Mouse (Mus musculus) heart, embryonic 13.5 days (tissue): Measurements from ENCODE around the gene Muc3. TPM values are rescaled to one million over a fixed set of nuclear protein-coding genes. Genes with fewer than 3 reads are reported as not detected.

Experiments
- ATAC-seq: fragments of 200-750 bp; cut with Nextera tagmentation; 2 replicates; pipeline ENCODE4 v1.8.0; 2017; ENCODE audit warnings: moderate TSS enrichment; ENCODE audit not compliant: insufficient number of reproducible peaks, low FRiP score, low TSS enrichment; ENCODE audit errors: extremely low read depth
- H3K27ac ChIP-seq: fragments of 300-500 bp; sonication (generic); replicated peaks from 2 replicates; pipeline ENCODE4 v1.5.1; 2015; ENCODE audit warnings: moderate library complexity, mild to moderate bottlenecking, inconsistent platforms
- H3K27me3 ChIP-seq: fragments of 300-500 bp; sonication (generic); replicated peaks from 2 replicates; pipeline ENCODE4 v1.6.1; 2015; ENCODE audit warnings: mild to moderate bottlenecking, inconsistent platforms
- H3K36me3 ChIP-seq: fragments of 300-500 bp; sonication (generic); 2 replicates; pipeline ENCODE4 v1.6.1; 2015; ENCODE audit warnings: mild to moderate bottlenecking, inconsistent platforms
- H3K4me1 ChIP-seq: fragments of 300-500 bp; sonication (generic); 2 replicates; pipeline ENCODE4 v1.6.1; 2015; ENCODE audit warnings: inconsistent platforms
- H3K4me2 ChIP-seq: fragments of 300-500 bp; sonication (generic); 2 replicates; pipeline ENCODE4 v1.6.1; 2015; ENCODE audit warnings: inconsistent platforms, mild to moderate bottlenecking, moderate library complexity
- H3K4me3 ChIP-seq: fragments of 300-500 bp; sonication (generic); 2 replicates; pipeline ENCODE4 v1.5.1; 2015; ENCODE audit warnings: moderate library complexity, mild to moderate bottlenecking, inconsistent platforms
- H3K9ac ChIP-seq: fragments of 300-500 bp; sonication (generic); 2 replicates; pipeline ENCODE4 v1.6.1; 2015; ENCODE audit warnings: inconsistent platforms, mild to moderate bottlenecking, moderate library complexity
- H3K9me3 ChIP-seq: fragments of 300-500 bp; sonication (generic); 2 replicates; pipeline ENCODE4 v1.6.1; 2016; ENCODE audit warnings: inconsistent platforms
- WGBS: fragments of 180-500 bp; shearing (Covaris S2); methylation state at CpG from one replicate; pipeline ENCODE4 v1.1.7; 2015; ENCODE audit warnings: mixed read lengths; 5-methylcytosine and 5-hydroxymethylcytosine counted together
- polyA plus RNA-seq: library from polyadenylated mRNA; unstranded; fragments of >200 nt; fragmentation: Nextera tagmentation; extraction: Ambion mirVana; gene quantifications from 2 replicates; pipeline ENCODE4 v1.2.1, GENCODE M21; 2015

Gene Muc3
- polyA plus RNA-seq, 1 experiment from 2014 or later, result 0.11 TPM

DNA sequence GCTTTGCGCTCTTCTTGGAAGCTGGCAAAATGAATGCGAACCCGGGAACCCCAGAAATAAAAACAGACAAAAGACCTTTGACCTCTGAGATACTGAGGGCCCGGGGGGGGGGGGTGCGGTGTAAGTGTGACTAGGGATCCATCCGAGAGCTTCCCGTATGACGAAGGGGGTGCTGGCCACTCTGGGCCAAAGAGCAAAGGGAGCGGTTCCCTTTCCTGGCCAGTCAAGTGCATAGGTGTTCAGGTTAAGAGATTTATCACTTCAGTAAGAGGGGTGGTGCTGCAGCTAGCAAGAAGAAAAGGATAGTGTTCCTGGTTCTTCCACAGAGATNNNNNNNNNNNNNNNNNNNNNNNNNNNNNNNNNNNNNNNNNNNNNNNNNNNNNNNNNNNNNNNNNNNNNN is 16.9 kb upstream of the Muc3 start:
- no peak for ATAC-seq
- H3K4me2 ChIP-seq, result no peak overlapping the region
- peaks cover 14% of the 10 kb centered on the region; the same call in 1 of the 2 replicates for H3K27me3 ChIP-seq
- H3K9me3 ChIP-seq, result no peaks in the 10 kb centered on the region
- no peak overlapping the region for H3K27ac ChIP-seq
- no peak overlapping the region for H3K9ac ChIP-seq
- WGBS, result 68% methylated on average over 9 of the region's 9 CpGs
- H3K4me1 ChIP-seq, result no peaks in the 10 kb centered on the region
- H3K4me3 ChIP-seq, result no peak overlapping the region
- H3K36me3 ChIP-seq, result no peaks in the 10 kb centered on the region

DNA sequence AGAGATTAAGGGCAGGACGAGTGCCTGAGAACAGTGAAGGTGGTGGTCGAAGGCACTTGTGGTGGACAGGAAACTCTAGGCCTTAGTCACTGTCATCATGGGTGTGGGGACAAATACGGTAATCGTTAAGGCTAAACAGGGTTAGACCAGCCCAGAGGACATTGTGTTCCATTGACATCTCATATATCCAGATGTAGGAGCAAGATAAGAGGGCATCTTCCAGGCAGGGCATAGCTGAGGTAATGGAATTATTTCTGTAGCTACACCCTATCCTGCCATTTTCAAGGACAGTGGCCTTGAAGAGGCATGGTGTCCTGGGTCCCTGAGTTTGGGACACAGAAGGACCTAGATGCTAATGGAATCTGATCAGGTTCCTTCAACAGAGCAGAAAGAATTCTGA is 12.7 kb upstream of the Muc3 start:
- H3K4me1 ChIP-seq, result no peaks in the 10 kb centered on the region
- H3K9ac ChIP-seq, result no peak overlapping the region
- no peak for ATAC-seq
- H3K27ac ChIP-seq, result no peak overlapping the region
- no peaks in the 10 kb centered on the region for H3K36me3 ChIP-seq
- H3K4me2 ChIP-seq, result no peak overlapping the region
- 74% methylated on average over 4 of the region's 4 CpGs for WGBS
- no peak overlapping the region for H3K4me3 ChIP-seq
- H3K27me3 ChIP-seq, result peaks cover 14% of the 10 kb centered on the region; the same call in 1 of the 2 replicates
- peaks cover 8% of the 10 kb centered on the region; the same call in 1 of the 2 replicates for H3K9me3 ChIP-seq

DNA sequence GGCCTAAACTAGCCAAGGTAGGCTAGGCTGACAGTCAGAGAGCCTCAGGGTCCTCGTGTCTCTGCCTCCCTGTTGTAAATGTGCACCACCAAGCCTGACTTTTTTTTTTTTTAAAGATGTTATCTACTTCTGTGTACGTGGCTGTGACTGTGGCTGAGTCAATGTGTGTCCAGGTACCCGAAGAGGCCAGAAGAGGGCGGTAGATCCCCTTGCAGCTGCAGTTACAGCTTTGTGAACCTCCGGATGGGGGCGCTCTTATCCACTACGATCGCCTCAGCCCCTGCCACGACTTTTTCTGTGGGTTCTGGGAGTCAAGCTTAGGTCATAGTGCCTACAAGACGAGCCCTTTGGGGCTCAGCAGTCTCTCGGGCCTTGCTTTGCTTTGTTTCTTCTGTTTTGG is 10.3 kb upstream of the Muc3 start:
- Histone ChIP-seq H3K27me3 (0 out of 2 replicates have a peak, but pooled peaks cover 5% of the 10 kb centered on the region), H3K9me3 (peaks cover 9% of the 10 kb centered on the region; the same call in 1 of the 2 replicates), H3K4me2 (no peak overlapping the region), H3K36me3 (no peaks in the 10 kb centered on the region), H3K4me3 (no peak overlapping the region), H3K9ac (no peak overlapping the region), H3K27ac (no peak overlapping the region), H3K4me1 (no peaks in the 10 kb centered on the region)
- WGBS, result 25% methylated on average over 11 of the region's 11 CpGs
- no peak for ATAC-seq

DNA sequence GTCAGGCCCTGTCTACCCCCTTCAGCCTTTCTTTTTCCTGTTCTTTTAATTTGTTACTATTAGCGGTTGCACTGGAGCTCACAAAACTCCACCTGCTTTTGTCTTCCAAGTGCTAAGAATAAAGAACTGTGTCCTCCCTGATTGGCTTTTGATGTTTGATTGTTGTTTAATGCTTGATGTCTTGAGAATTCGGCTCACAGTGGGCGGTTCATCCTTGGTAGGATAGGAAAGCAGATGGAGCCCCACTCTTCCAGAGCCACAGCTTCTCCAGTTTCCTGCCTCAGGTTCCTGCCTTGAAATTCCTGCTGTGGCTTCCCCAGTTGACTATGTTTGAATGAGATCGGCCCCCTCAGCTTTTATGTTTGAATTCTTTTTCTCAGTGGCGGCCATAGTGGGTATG is 4.2 kb upstream of the Muc3 start:
- WGBS, result 88% methylated on average over 5 of the region's 5 CpGs
- H3K9ac ChIP-seq, result no peak overlapping the region
- peaks cover 23% of the 10 kb centered on the region for H3K9me3 ChIP-seq
- no peaks in the 10 kb centered on the region for H3K27me3 ChIP-seq
- no peak for ATAC-seq
- no peak overlapping the region for H3K4me3 ChIP-seq
- no peaks in the 10 kb centered on the region for H3K36me3 ChIP-seq
- H3K4me2 ChIP-seq, result no peak overlapping the region
- no peak overlapping the region for H3K27ac ChIP-seq
- no peaks in the 10 kb centered on the region for H3K4me1 ChIP-seq

DNA sequence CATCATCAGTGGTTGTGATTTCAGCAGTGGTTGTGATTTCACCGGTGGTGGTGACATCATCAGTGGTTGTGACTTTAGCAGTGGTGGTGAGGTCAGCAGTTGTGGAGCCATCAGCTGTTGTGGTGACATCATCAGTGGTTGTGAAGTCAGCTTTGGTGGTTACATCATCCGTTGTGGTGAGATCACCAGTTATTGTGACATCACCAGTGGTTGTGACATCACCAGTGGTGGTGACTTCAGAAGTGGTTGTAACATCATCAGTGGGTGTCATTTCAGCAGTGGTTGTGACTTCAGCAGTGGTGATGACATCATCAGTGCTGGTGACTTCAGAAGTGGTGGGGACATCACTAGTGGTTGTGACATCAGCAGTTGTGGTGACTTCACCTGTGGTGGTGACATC is 3.5 kb upstream of the Muc3 start:
- 0 out of 2 replicates have a peak, but pooled peaks have one; percentile 45 for ATAC-seq
- Histone ChIP-seq H3K4me3 (no peak overlapping the region), H3K27me3 (no peaks in the 10 kb centered on the region), H3K36me3 (no peaks in the 10 kb centered on the region), H3K27ac (no peak overlapping the region), H3K4me2 (no peak overlapping the region), H3K9me3 (peaks cover 23% of the 10 kb centered on the region), H3K4me1 (no peaks in the 10 kb centered on the region), H3K9ac (no peak overlapping the region)
- 55% methylated on average over 2 of the region's 2 CpGs for WGBS

DNA sequence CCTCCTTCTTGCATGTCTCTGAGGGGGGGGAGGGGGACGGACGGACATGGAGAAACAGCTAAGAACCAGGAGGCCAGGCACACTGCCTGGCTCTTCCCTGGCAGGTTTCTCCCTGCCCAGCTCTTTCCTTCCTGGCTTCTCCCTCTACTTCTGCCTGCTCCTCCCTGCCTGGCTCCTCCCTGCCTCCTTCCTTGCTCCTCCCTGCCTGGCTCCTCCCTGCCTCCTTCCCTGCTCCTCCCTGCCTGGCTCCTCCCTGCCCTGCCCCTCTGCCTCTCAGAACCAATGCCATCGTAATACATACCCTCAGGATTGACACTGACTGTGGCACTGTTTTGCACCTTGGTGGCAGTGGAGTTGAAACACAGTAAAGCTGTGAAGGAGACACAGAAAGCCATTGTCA is 8.3 kb downstream of the Muc3 start:
- Histone ChIP-seq H3K4me1 (no peaks in the 10 kb centered on the region), H3K9ac (no peak overlapping the region), H3K36me3 (no peaks in the 10 kb centered on the region), H3K9me3 (no peaks in the 10 kb centered on the region), H3K27me3 (peaks cover 5% of the 10 kb centered on the region; the same call in 1 of the 2 replicates), H3K27ac (no peak overlapping the region), H3K4me3 (no peak overlapping the region), H3K4me2 (no peak overlapping the region)
- no peak for ATAC-seq
- 20% methylated on average over 3 of the region's 3 CpGs for WGBS

DNA sequence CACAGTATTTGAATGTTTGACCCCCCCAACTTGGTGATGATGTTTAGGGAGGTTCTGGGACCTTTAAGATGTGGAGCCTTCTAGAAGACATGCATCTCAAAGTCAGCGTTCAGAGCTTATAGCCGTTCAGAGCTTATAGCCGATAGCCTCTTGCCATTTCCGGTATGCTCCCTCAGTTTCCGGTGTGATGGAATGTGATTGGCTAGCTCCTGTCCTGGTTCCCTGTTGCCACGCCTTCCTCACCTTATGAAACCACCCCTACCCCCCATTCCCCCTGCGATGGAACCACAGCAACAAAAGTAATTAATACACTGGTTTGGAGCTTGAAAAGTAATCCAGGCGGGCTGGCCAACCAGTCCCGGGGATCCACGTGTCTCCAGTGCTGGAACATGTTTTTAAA is 10.1 kb downstream of the Muc3 start:
- Histone ChIP-seq H3K4me1 (no peaks in the 10 kb centered on the region), H3K27me3 (peaks cover 5% of the 10 kb centered on the region; the same call in 1 of the 2 replicates), H3K4me3 (no peak overlapping the region), H3K9ac (no peak overlapping the region), H3K27ac (no peak overlapping the region), H3K9me3 (no peaks in the 10 kb centered on the region), H3K36me3 (no peaks in the 10 kb centered on the region), H3K4me2 (no peak overlapping the region)
- ATAC-seq, result no peak
- 78% methylated on average over 10 of the region's 10 CpGs for WGBS

DNA sequence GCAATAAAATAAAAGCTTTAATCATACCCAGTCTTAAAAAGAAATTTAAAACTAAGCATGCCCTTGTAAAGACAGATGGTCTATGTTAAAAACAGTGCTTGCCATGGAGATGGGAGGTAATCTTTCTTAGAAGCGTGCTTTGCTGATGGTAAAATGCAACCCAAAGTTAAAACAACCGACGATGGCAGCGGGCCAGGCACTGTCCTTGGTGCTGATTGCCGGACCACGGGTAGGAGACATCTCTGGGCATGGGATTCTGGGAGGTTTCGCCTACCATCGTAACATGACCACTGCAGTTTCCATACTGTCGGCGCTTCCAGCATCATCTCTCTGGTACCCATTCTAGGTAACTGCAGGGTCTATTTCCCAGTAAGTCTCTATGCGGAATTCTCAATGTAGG is 14.2 kb downstream of the Muc3 start:
- WGBS, result 28% methylated on average over 11 of the region's 11 CpGs
- Histone ChIP-seq H3K27ac (no peak overlapping the region), H3K9me3 (no peaks in the 10 kb centered on the region), H3K36me3 (no peaks in the 10 kb centered on the region), H3K9ac (no peak overlapping the region), H3K4me1 (no peaks in the 10 kb centered on the region), H3K27me3 (peaks cover 15% of the 10 kb centered on the region), H3K4me3 (no peak overlapping the region), H3K4me2 (no peak overlapping the region)
- ATAC-seq, result no peak

DNA sequence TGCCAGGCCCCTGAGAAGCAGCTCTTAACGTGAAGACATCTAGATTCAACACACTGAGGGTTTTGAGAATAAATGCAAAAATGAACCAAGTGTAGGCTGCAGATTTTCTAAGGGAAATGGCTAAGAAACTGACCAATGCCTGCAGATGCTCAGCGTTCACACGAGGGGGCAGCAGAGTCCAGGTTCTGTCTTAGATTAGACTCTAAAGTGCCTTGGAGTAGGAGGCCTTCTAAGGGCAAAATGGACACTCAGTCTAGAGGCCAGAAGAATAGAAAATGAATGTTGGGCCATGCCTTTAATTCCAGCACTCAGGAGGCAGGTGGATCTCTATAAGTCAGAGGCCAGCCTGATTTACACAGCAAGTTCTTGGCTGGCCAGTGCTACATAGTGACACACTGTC is 17.6 kb downstream of the Muc3 start:
- Histone ChIP-seq H3K9me3 (no peaks in the 10 kb centered on the region), H3K4me1 (0 out of 2 replicates have a peak, but pooled peaks cover 4% of the 10 kb centered on the region), H3K4me3 (no peak overlapping the region), H3K27ac (no peak overlapping the region), H3K36me3 (no peaks in the 10 kb centered on the region), H3K4me2 (no peak overlapping the region), H3K9ac (no peak overlapping the region), H3K27me3 (peaks cover 28% of the 10 kb centered on the region)
- no peak for ATAC-seq
- under 1% methylated on average over 3 of the region's 3 CpGs for WGBS

DNA sequence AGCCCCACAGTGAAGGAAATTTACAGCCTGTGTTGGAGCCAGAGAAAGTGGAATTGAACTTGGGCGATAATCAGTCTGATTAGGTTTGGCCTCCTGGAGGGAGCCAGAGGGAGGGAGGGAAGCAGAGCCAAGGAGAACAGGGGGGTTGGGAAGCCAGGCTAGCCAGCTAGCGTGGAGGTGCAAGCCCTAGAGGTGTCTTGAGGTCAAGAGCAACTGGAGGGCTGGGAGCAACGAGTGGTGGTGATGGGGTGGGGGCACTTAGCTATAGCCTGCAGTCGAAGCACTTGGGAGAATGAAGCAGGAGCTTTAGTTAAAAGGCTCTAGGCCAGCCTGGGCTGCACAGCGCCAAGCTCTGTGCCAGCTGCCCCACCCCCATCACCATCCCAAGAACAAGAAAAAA is 19.8 kb downstream of the Muc3 start:
- Histone ChIP-seq H3K9ac (no peak overlapping the region), H3K4me3 (no peak overlapping the region)

DNA sequence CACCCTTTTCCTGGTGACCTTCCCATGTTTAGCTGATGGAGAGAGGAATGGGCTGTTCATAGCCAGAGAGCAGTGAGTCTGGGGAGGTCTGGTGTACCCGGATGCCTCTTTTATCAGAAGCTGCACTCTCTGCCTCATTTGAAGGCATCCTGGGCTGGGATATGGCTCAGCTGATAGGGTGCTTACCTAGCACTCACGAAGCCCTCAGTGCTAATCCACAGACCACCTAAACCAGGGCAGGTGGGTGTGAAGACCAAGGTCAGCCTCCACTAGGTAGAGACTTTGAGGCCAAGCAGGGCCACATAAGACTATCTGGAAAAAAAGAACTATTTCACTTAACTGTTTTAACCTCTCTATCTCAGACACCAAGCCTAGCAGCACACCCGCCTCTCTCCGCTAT is 25.6 kb downstream of the Muc3 start:
- H3K36me3 ChIP-seq, result no peaks in the 10 kb centered on the region
- ATAC-seq, result no peak
- peaks cover 6% of the 10 kb centered on the region for H3K4me1 ChIP-seq
- WGBS, result 59% methylated on average over 4 of the region's 4 CpGs
- no peaks in the 10 kb centered on the region for H3K9me3 ChIP-seq
- H3K27me3 ChIP-seq, result peaks cover 5% of the 10 kb centered on the region
- H3K9ac ChIP-seq, result no peak overlapping the region
- H3K4me3 ChIP-seq, result no peak overlapping the region
- no peak overlapping the region for H3K27ac ChIP-seq
- no peak overlapping the region for H3K4me2 ChIP-seq

More for the DNA sequence above, 19.8 kb downstream of the Muc3 start:
- 21% methylated on average over 5 of the region's 5 CpGs for WGBS
- Histone ChIP-seq H3K9me3 (no peaks in the 10 kb centered on the region), H3K4me2 (no peak overlapping the region), H3K27me3 (peaks cover 28% of the 10 kb centered on the region), H3K27ac (no peak overlapping the region), H3K36me3 (no peaks in the 10 kb centered on the region), H3K4me1 (0 out of 2 replicates have a peak, but pooled peaks cover 4% of the 10 kb centered on the region)
- ATAC-seq, result no peak

DNA sequence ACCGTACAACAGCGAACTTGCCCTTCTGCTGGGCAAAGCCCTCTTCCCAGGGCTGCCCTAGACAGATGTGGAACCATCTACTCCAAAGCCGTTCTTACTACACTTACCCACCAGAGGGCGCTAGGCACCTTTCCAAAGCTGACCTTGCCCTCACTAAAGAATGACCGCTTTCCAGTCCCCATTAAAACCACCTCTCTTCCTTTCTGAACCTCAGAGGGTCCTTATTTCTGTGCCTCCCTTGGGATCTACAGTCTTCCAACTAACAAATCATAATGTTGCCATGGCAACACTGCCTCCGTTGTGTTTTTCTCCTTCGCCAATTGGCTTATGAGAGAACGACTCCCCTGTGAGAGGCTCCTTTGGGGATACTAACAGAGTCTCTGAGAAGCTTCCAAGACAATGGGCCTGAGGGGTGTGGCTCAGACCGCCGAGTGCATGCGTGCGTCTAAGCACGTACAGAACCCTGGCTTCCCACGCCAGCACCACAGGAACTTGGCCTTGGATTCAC is 26.4 kb downstream of the Muc3 start:
- H3K9ac ChIP-seq, result no peak overlapping the region
- no peak overlapping the region for H3K4me3 ChIP-seq
- H3K27ac ChIP-seq, result no peak overlapping the region
- peaks cover 6% of the 10 kb centered on the region for H3K4me1 ChIP-seq
- H3K36me3 ChIP-seq, result no peaks in the 10 kb centered on the region
- WGBS, result 12% methylated on average over 14 of the region's 14 CpGs
- H3K4me2 ChIP-seq, result no peak overlapping the region
- ATAC-seq, result no peak; the same call in 1 of the 2 replicates
- no peaks in the 10 kb centered on the region; the same call in 1 of the 2 replicates for H3K27me3 ChIP-seq
- H3K9me3 ChIP-seq, result no peaks in the 10 kb centered on the region
